Comparison of ENCODE assay signal across 10 mouse cellular contexts in the genomic region with DNA sequence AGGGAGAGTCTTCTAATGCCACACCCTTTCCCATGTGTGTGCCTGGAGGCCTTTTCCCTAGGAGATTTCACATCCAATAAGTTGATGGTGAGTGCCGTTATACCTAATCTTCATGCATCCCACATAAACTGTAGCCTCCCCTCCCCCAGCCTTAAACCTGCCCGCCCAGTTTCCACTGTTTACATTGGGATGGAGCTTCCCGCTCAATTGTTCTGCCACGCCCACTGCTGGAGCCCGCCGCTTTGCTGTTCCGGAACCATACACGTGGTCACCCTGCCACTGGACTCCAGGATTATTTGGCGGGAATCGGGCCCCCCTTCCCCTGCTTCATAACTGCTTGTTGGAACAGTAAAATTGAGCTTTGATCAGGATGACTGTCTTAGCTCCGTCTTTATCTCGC. TPM values are rescaled to one million over a fixed set of nuclear protein-coding genes. Genes with fewer than 3 reads are reported as not detected.
A peak's percentile ranks its signal among the peaks of the same experiment; 100 is the strongest.
DNase-seq lines count a peak whose midpoint lies in the region; ATAC-seq and TF ChIP-seq lines count a peak whose summit lies in the region.
"Had no signal": no experiment of that assay in that cellular context is flagged by ENCODE, and none has a peak within 500 bp of the region (broad histone marks: within the 10 kb centered on the region; RNA-seq: fewer than 3 reads in every experiment).

No protein-coding gene starts in this region.

- ATAC-seq in heart, postnatal 0 days (ENCODE audit: insufficient read depth, low read depth): no peak
- ATAC-seq in liver, embryonic 16.5 days (ENCODE audit: low read depth): 0 out of 2 replicates have a peak, but pooled peaks have one; percentile 24

- no peaks in the 10 kb centered on the region for H3K27me3 ChIP-seq in heart, adult 2 months (ENCODE audit: control insufficient read depth, insufficient read depth, low read length)
- H3K27me3 ChIP-seq in E14TG2a.4 (ENCODE audit: insufficient read depth, low read length): peaks cover 3% of the 10 kb centered on the region; the same call in 1 of the 2 replicates
- no peaks in the 10 kb centered on the region for H3K27me3 ChIP-seq in heart, postnatal 0 days (ENCODE audit: control insufficient read depth, insufficient read depth, low read length)
- no peaks in the 10 kb centered on the region for H3K27me3 ChIP-seq in liver, embryonic 16.5 days (ENCODE audit: control insufficient read depth, insufficient read depth, low read depth, low read length)
- H3K27me3 ChIP-seq: megakaryocyte, embryonic 14.5 days had no signal

- H3K27ac ChIP-seq in heart, adult 2 months: no peak overlapping the region
- no peak overlapping the region for H3K27ac ChIP-seq in heart, postnatal 0 days (ENCODE audit: low read depth)
- no peak overlapping the region for H3K27ac ChIP-seq in liver, embryonic 16.5 days (ENCODE audit: low read length)

- no peaks in the 10 kb centered on the region for H3K36me3 ChIP-seq in heart, adult 2 months (ENCODE audit: control insufficient read depth, insufficient read depth, low read length)
- peaks cover 27% of the 10 kb centered on the region for H3K36me3 ChIP-seq in E14TG2a.4 (ENCODE audit: insufficient read depth, low read length)
- H3K36me3 ChIP-seq in heart, postnatal 0 days (replicated peaks; ENCODE audit: control insufficient read depth, insufficient read depth, low read length): 0 out of 2 replicates have a peak, but pooled peaks cover 7% of the 10 kb centered on the region
- H3K36me3 ChIP-seq in liver, embryonic 16.5 days (ENCODE audit: control insufficient read depth, insufficient read depth): no peaks in the 10 kb centered on the region

- peak; percentile 89 for DNase-seq in heart, adult 11 months
- no peak for DNase-seq in heart, adult 2 months
- DNase-seq in heart, postnatal 0 days (ENCODE audit: low spot score): no peak
- DNase-seq in ovary, postnatal 14 days (ENCODE audit: low spot score): no peak
- no peak for DNase-seq in spleen, adult 18-20 months
- DNase-seq in cerebellum, adult 9-11 months: no peak
- DNase-seq: B cell, adult 2 months had no signal

- no peak for TF ChIP-seq EP300 in heart, adult 2 months (IDR thresholded peaks at IDR 0.05; ENCODE audit: insufficient read depth, low read depth, low read length)
- TF ChIP-seq EP300 in heart, postnatal 0 days (IDR thresholded peaks at IDR 0.05; ENCODE audit: low read depth): no peak

- H3K4me1 ChIP-seq in heart, adult 2 months (ENCODE audit: control insufficient read depth, insufficient read depth, low read length): peaks cover 1% of the 10 kb centered on the region
- H3K4me1 ChIP-seq in E14TG2a.4 (replicated peaks; ENCODE audit: low read depth, low read length): peaks cover 48% of the 10 kb centered on the region
- H3K4me1 ChIP-seq in heart, postnatal 0 days (ENCODE audit: control insufficient read depth, insufficient read depth): peaks cover 6% of the 10 kb centered on the region; the same call in 1 of the 2 replicates
- H3K4me1 ChIP-seq in liver, embryonic 16.5 days (ENCODE audit: control insufficient read depth, low read depth, low read length): peaks cover 7% of the 10 kb centered on the region; the same call in 1 of the 2 replicates

- no peak overlapping the region for H3K4me3 ChIP-seq in heart, adult 2 months
- peak overlapping the region; percentile 39; the same call in 1 of the 2 replicates for H3K4me3 ChIP-seq in E14TG2a.4 (replicated peaks; ENCODE audit: low read length)
- H3K4me3 ChIP-seq in heart, postnatal 0 days (ENCODE audit: low read depth, low read length): peak overlapping the region; percentile 69; the same call in 1 of the 2 replicates
- H3K4me3 ChIP-seq in liver, embryonic 16.5 days (ENCODE audit: low read depth, low read length): peak overlapping the region; percentile 67

- H3K9ac ChIP-seq in heart, adult 2 months (ENCODE audit: low read depth, low read length): no peak overlapping the region
- no peak overlapping the region for H3K9ac ChIP-seq in heart, postnatal 0 days (replicated peaks; ENCODE audit: low read depth, low read length)
- H3K9ac ChIP-seq in liver, embryonic 16.5 days (ENCODE audit: low read depth, low read length): no peak overlapping the region; the same call in 1 of the 2 replicates

- intact Hi-C loops in heart, adult 2 months (cut with DNase I): no loop called here

- H3K79me2 ChIP-seq in heart, adult 2 months (replicated peaks; ENCODE audit: control insufficient read depth, insufficient read depth, low read length): no peaks in the 10 kb centered on the region

- TF ChIP-seq CTCF in heart, adult 2 months (IDR thresholded peaks at IDR 0.05): no peak
- TF ChIP-seq CTCF in E14TG2a.4 (conservative IDR thresholded peaks at IDR 0.05; ENCODE audit: low read length): no peak
- no peak for TF ChIP-seq CTCF in heart, postnatal 0 days (IDR thresholded peaks at IDR 0.05; ENCODE audit: low read depth)

- no peak for TF ChIP-seq POLR2A in heart, adult 2 months (IDR thresholded peaks at IDR 0.05; ENCODE audit: insufficient read depth, low read depth, low read length)

- H3K9me3 ChIP-seq in E14TG2a.4 (ENCODE audit: low read length): no peaks in the 10 kb centered on the region
- H3K9me3 ChIP-seq in heart, postnatal 0 days (replicated peaks; ENCODE audit: control insufficient read depth, low read length): no peaks in the 10 kb centered on the region
- no peaks in the 10 kb centered on the region for H3K9me3 ChIP-seq in liver, embryonic 16.5 days (replicated peaks; ENCODE audit: control insufficient read depth, low read length)

- WGBS in heart, adult 2 months: 17% methylated on average over 12 of the region's 12 CpGs
- WGBS in heart, postnatal 0 days: 34% methylated on average over 12 of the region's 12 CpGs
- WGBS in liver, embryonic 16.5 days (ENCODE audit: insufficient replicate concordance): 36% methylated on average over 12 of the region's 12 CpGs

- peak overlapping the region; percentile 87 for H3K4me2 ChIP-seq in heart, postnatal 0 days (ENCODE audit: low read depth, low read length)
- peak overlapping the region; percentile 67 for H3K4me2 ChIP-seq in liver, embryonic 16.5 days (ENCODE audit: low read depth, low read length)

RNA-seq across cellular contexts. Expression of a gene that starts 2.3 kb away (rescaled TPM):
- total RNA-seq in heart, adult 2 months (2021): under 1 TPM; 0.82 to 0.99 TPM
- polyA plus RNA-seq in heart, adult 2 months (2012; rRNA removed): 0.20 and 0.53 TPM in 2 replicates
- total RNA-seq in heart, postnatal 0 days (2014; rRNA removed; ENCODE audit: low replicate concordance): 3.1 and 7.6 TPM in 2 replicates
- polyA plus RNA-seq in heart, postnatal 0 days (2015; fragmentation: Nextera tagmentation; extraction: Ambion mirVana): 4.9 and 5.2 TPM in 2 replicates
- polyA plus RNA-seq in liver, embryonic 16.5 days (2015; fragmentation: Nextera tagmentation; extraction: Ambion mirVana): 4.5 and 5.6 TPM in 2 replicates

RNA-seq across cellular contexts. Expression of a gene that starts 31.3 kb away (rescaled TPM):
- total RNA-seq in heart, adult 2 months (2021): under 1 TPM; 0.47 to 0.91 TPM
- polyA plus RNA-seq in heart, adult 2 months (2012; rRNA removed): 0.51 and 0.82 TPM in 2 replicates
- 0.61 and 2.5 TPM in 2 replicates for total RNA-seq in heart, postnatal 0 days (2014; rRNA removed; ENCODE audit: low replicate concordance)
- polyA plus RNA-seq in heart, postnatal 0 days (2015; fragmentation: Nextera tagmentation; extraction: Ambion mirVana): 0.41 and 0.51 TPM in 2 replicates
- polyA plus RNA-seq in liver, embryonic 16.5 days (2015; fragmentation: Nextera tagmentation; extraction: Ambion mirVana): 0.40 and 0.51 TPM in 2 replicates

RNA-seq across cellular contexts. Expression of a gene that starts 38.2 kb away (rescaled TPM):
- 10 to 100 TPM; 54.1 to 59.2 TPM for total RNA-seq in heart, adult 2 months (2021)
- 17.9 and 41.8 TPM in 2 replicates for polyA plus RNA-seq in heart, adult 2 months (2012; rRNA removed)
- total RNA-seq in heart, postnatal 0 days (2014; rRNA removed; ENCODE audit: low replicate concordance): 21.5 and 29.0 TPM in 2 replicates
- polyA plus RNA-seq in heart, postnatal 0 days (2015; fragmentation: Nextera tagmentation; extraction: Ambion mirVana): 15.6 and 18.7 TPM in 2 replicates
- polyA plus RNA-seq in liver, embryonic 16.5 days (2015; fragmentation: Nextera tagmentation; extraction: Ambion mirVana): 1.6 TPM in 2 replicates
